Mouse (Mus musculus) neural tube, embryonic 15.5 days (tissue): ENCODE measurements around the gene Gpa33. TPM values are rescaled to one million over a fixed set of nuclear protein-coding genes. Genes with fewer than 3 reads are reported as not detected.

Experiments
- ATAC-seq: fragments of 200-750 bp; cut with Nextera tagmentation; 2 replicates; pipeline ENCODE4 v1.8.0; 2017; ENCODE audit warnings: mild to moderate bottlenecking, moderate TSS enrichment, moderate library complexity; ENCODE audit not compliant: low FRiP score
- H3K27ac ChIP-seq: fragments of 300-500 bp; sonication (generic); replicated peaks from 2 replicates; pipeline ENCODE4 v1.5.1; 2015; ENCODE audit warnings: mild to moderate bottlenecking, inconsistent platforms
- H3K27me3 ChIP-seq: fragments of 300-500 bp; sonication (generic); replicated peaks from 2 replicates; pipeline ENCODE4 v1.6.1; 2015; ENCODE audit warnings: inconsistent platforms
- H3K36me3 ChIP-seq: fragments of 300-500 bp; sonication (generic); 2 replicates; pipeline ENCODE4 v1.6.1; 2015; ENCODE audit warnings: inconsistent platforms
- H3K4me1 ChIP-seq: fragments of 300-500 bp; sonication (generic); 2 replicates; pipeline ENCODE4 v1.6.1; 2015; ENCODE audit warnings: inconsistent platforms
- H3K4me2 ChIP-seq: fragments of 300-500 bp; sonication (generic); 2 replicates; pipeline ENCODE4 v1.6.1; 2015; ENCODE audit warnings: inconsistent platforms, mild to moderate bottlenecking, moderate library complexity
- H3K4me3 ChIP-seq: fragments of 300-500 bp; sonication (generic); replicated peaks from 2 replicates; pipeline ENCODE4 v1.5.1; 2015; ENCODE audit warnings: mild to moderate bottlenecking, inconsistent platforms
- H3K9ac ChIP-seq: fragments of 300-500 bp; sonication (generic); replicated peaks from 2 replicates; pipeline ENCODE4 v1.6.1; 2015; ENCODE audit warnings: mild to moderate bottlenecking, inconsistent platforms
- H3K9me3 ChIP-seq: fragments of 300-500 bp; sonication (generic); replicated peaks from 2 replicates; pipeline ENCODE4 v1.6.1; 2016; ENCODE audit warnings: inconsistent platforms
- WGBS: fragments of 180-500 bp; shearing (Covaris S2); methylation state at CpG from one replicate; pipeline ENCODE4 v1.1.7; 2015; ENCODE audit warnings: mixed read lengths; 5-methylcytosine and 5-hydroxymethylcytosine counted together
- polyA plus RNA-seq: library from polyadenylated mRNA; unstranded; fragments of >200 nt; fragmentation: Nextera tagmentation; extraction: Ambion mirVana; gene quantifications from 2 replicates; pipeline ENCODE4 v1.2.1, GENCODE M21; 2015

Gene Gpa33
- polyA plus RNA-seq, 1 experiment from 2014 or later = not detected

DNA sequence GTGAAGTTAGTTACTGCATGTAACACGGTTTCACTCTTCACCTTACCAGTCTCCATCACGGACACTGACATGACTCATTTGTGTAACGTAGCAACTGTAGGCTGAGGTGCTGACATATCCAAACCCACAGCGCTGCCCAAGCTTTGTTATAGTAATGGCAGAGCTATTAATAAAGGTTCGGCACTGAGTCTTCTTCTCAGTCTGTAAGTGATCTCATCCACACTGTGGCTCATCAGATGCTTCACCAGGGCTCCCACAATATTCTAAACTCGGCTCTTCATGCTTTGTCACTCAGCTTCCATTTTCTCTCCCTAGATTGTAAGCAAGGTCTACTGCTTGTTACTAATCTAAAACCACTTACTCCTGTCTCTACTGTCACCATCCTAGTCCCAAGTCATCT, 79.3 kb downstream of the Gpa33 start:
- Histone ChIP-seq H3K27ac (no peak overlapping the region), H3K9ac (no peak overlapping the region), H3K36me3 (no peaks in the 10 kb centered on the region), H3K4me2 (no peak overlapping the region), H3K9me3 (no peaks in the 10 kb centered on the region), H3K27me3 (no peaks in the 10 kb centered on the region), H3K4me1 (no peaks in the 10 kb centered on the region), H3K4me3 (no peak overlapping the region)
- ATAC-seq = no peak
- WGBS = 89% methylated on average over 6 of the region's 6 CpGs

DNA sequence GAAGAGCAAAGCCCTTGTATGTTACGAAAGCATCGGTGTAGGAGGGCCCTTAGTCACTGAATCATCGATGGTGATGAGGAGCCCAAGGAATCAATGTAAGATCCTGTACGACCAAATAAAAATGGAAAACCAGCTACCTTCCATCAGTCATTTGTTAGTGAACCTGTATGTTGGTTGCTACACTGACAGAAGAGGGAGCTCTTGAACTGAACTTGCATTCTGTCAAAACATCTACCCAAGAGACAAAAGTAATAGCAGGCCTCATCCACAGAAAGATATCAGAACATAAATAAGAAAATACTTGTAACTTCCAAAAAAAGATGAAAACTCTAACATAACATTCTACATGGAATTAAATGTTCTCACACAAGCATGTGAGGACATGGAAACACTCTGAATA, 84.1 kb downstream of the Gpa33 start:
- Histone ChIP-seq H3K4me2 (no peak overlapping the region), H3K27ac (no peak overlapping the region), H3K4me3 (no peak overlapping the region), H3K9ac (no peak overlapping the region), H3K4me1 (no peaks in the 10 kb centered on the region), H3K36me3 (no peaks in the 10 kb centered on the region), H3K27me3 (no peaks in the 10 kb centered on the region), H3K9me3 (no peaks in the 10 kb centered on the region)
- no peak for ATAC-seq
- 86% methylated on average over 4 of the region's 4 CpGs for WGBS

Other genes starting within 250 kb of the Gpa33 start
- 14.7 and 15.3 TPM in 2 replicates for gene Pou2f1, start 127.6 kb upstream of the Gpa33 start, polyA plus RNA-seq
- 1.00 and 1.5 TPM in 2 replicates for gene Dusp27, start 2.3 kb upstream of the Gpa33 start, polyA plus RNA-seq
- gene Mael, start 108.5 kb downstream of the Gpa33 start, polyA plus RNA-seq = 0.22 TPM in 1 of 2 replicates, not detected in the other
- 2.8 and 3.0 TPM in 2 replicates for gene Ildr2, start 123.9 kb downstream of the Gpa33 start, polyA plus RNA-seq
- gene Tada1, start 248.9 kb downstream of the Gpa33 start, polyA plus RNA-seq = 69.3 and 72.4 TPM in 2 replicates